15 mouse cellular contexts compared by ENCODE assay signal in genomic region chr12:107188055-107188454, GRCm38 (mm10).
"Had no signal": no experiment of that assay in that cellular context is flagged by ENCODE, and none has a peak within 500 bp of the region (broad histone marks: within the 10 kb centered on the region; RNA-seq: fewer than 3 reads in every experiment).

No protein-coding gene starts in this region.

- H3K4me1 ChIP-seq: megakaryocyte, embryonic 14.5 days; stomach, embryonic 15.5 days had no signal

- H3K27ac ChIP-seq: macrophage; midbrain, embryonic 13.5 days; midbrain, embryonic 15.5 days; neural tube, embryonic 12.5 days; stomach, embryonic 15.5 days; stomach, postnatal 0 days had no signal

- H3K36me3 ChIP-seq: midbrain, embryonic 13.5 days; midbrain, embryonic 15.5 days; neural tube, embryonic 12.5 days; stomach, embryonic 15.5 days had no signal

- H3K27me3 ChIP-seq: megakaryocyte, embryonic 14.5 days; midbrain, embryonic 13.5 days; midbrain, embryonic 15.5 days; neural tube, embryonic 12.5 days; stomach, embryonic 15.5 days had no signal

- DNase-seq: liver, postnatal 0 days; lung, adult 2 months; lung, postnatal 10 days; right cerebral cortex, postnatal 14 days; thymus, adult 2 months; thymus, postnatal 25 days; thymus, postnatal 4 days had no signal

- H3K9me3 ChIP-seq: midbrain, embryonic 13.5 days; midbrain, embryonic 15.5 days; neural tube, embryonic 12.5 days; stomach, embryonic 15.5 days had no signal

- H3K4me3 ChIP-seq: megakaryocyte, embryonic 14.5 days; midbrain, embryonic 13.5 days; midbrain, embryonic 15.5 days; neural tube, embryonic 12.5 days; stomach, embryonic 15.5 days had no signal

- H3K9ac ChIP-seq: liver, postnatal 0 days; midbrain, embryonic 13.5 days; midbrain, embryonic 15.5 days; neural tube, embryonic 12.5 days; stomach, embryonic 15.5 days had no signal

- ATAC-seq: liver, postnatal 0 days; midbrain, embryonic 13.5 days; midbrain, embryonic 15.5 days had no signal

- H3K4me2 ChIP-seq: midbrain, embryonic 11.5 days; midbrain, embryonic 13.5 days; midbrain, embryonic 15.5 days; neural tube, embryonic 12.5 days; stomach, embryonic 15.5 days had no signal
